Mouse (Mus musculus) lung, postnatal 25 days (tissue): Measurements from ENCODE around the gene Olfr178.

Source experiments
- DNase-seq: peaks from one replicate; pipeline ENCODE4 v3.0.0; 2022; ENCODE audit warnings: low spot score

The Olfr178 gene

GRCm38 (mm10) chr16:58891963-58892362 is at the start of gene Olfr178:
Olfr178 (minus strand) TSS chr16:58892063.
- DNase-seq = no peak

GRCm38 (mm10) chr16:58929292-58929691 is 37.4 kb upstream of the Olfr178 start, which contains the start of gene Olfr180:
Olfr180 (minus strand) TSS chr16:58929392.
- DNase-seq = no peak

GRCm38 (mm10) chr16:58928655-58929054 is 36.8 kb upstream of the Olfr178 start, which contains the start of gene Olfr181:
Olfr181 (minus strand) TSS chr16:58928755.
- no peak for DNase-seq

GRCm38 (mm10) chr16:58884416-58884815 is 7.4 kb downstream of the Olfr178 start:
- DNase-seq = no peak

- DNase-seq = no peak
Measured at GRCm38 (mm10) chr16:58874668-58875067, 17.2 kb downstream of the Olfr178 start, which contains the start of gene Olfr177. Olfr177 (minus strand) TSS chr16:58874768.

GRCm38 (mm10) chr16:58861479-58861878 is 30.4 kb downstream of the Olfr178 start:
- no peak for DNase-seq

- no peak for DNase-seq
Measured at GRCm38 (mm10) chr16:58860032-58860737, 31.7 kb downstream of the Olfr178 start.
